Mouse (Mus musculus) ES-Bruce4 (cell line): ENCODE measurements around the gene Muc4.

Experiments used
- CTCF ChIP-seq: IDR thresholded peaks from one replicate; pipeline ENCODE4 v1.8.1; 2011; ENCODE audit warnings: low read depth, low read length
- POLR2A ChIP-seq: IDR thresholded peaks from one replicate; pipeline ENCODE4 v1.8.1; 2011; ENCODE audit warnings: low read length; ENCODE audit not compliant: insufficient read depth

DNA sequence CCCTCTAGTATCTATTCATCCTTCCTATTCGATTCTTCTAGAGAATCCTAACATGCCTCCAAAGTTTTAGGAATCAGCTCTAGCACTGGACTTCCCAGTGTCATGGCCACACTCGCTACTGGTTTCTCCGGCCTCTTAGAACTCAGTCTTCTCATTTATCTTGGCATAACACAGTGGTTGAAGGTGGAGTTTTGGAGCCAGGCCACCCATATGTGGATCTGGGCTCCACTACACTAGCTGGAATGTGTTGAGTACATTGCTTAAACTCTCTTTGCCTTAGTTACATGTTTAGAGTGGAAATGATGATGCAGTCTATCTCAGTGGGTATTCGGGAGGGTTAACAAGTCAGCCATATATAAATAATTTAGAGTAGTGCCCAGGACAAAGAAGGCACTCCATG is 82.3 kb downstream of the Muc4 start:
- no peak for TF ChIP-seq POLR2A
- no peak for TF ChIP-seq CTCF
